Mouse (Mus musculus): ENCODE results near the gene Cd79b.

GRCm38 (mm10) chr11:106274374-106274773, 40.2 kb downstream of the Cd79b start:
- no peak for TF ChIP-seq GATA1 (IDR thresholded peaks at IDR 0.05; ENCODE audit: low read length)
- TF ChIP-seq TAL1 (IDR thresholded peaks at IDR 0.05; ENCODE audit: low read length) = no peak

Data from erythroblast, embryonic 14.5 days (primary cell).